Mouse (Mus musculus) embryonic facial prominence, embryonic 10.5 days (tissue): ENCODE results near the gene Nudt15. TPM values are rescaled to one million over a fixed set of nuclear protein-coding genes. Genes with fewer than 3 reads are reported as not detected.
"Not testable (repeated sequence)": the region's sequence is repeated elsewhere in the genome, so short reads cannot be mapped to it uniquely, and the experiment has no call there.

Source experiments
- DNase-seq: peaks from one replicate; pipeline ENCODE4 v3.0.0-alpha.2; 2017; ENCODE audit warnings: low spot score
- H3K27ac ChIP-seq: fragments of 300-500 bp; sonication (generic); replicated peaks from 2 replicates; pipeline ENCODE4 v1.5.1; 2016; ENCODE audit warnings: mild to moderate bottlenecking
- H3K27me3 ChIP-seq: fragments of 300-500 bp; sonication (generic); replicated peaks from 2 replicates; pipeline ENCODE4 v1.6.1; 2016; ENCODE audit warnings: low read depth, mild to moderate bottlenecking; ENCODE audit not compliant: poor library complexity, severe bottlenecking
- H3K36me3 ChIP-seq: fragments of 300-500 bp; sonication (generic); replicated peaks from 2 replicates; pipeline ENCODE4 v1.6.1; 2016; ENCODE audit warnings: mild to moderate bottlenecking, moderate library complexity
- H3K4me1 ChIP-seq: fragments of 300-500 bp; sonication (generic); 2 replicates; pipeline ENCODE4 v1.6.1; 2016
- H3K4me3 ChIP-seq: fragments of 300-500 bp; sonication (generic); 2 replicates; pipeline ENCODE4 v1.5.1; 2016; ENCODE audit warnings: mild to moderate bottlenecking, moderate library complexity
- H3K9me3 ChIP-seq: fragments of 300-500 bp; sonication (generic); 2 replicates; pipeline ENCODE4 v1.6.1; 2016; ENCODE audit warnings: mild to moderate bottlenecking
- WGBS: fragments of 180-500 bp; shearing (Covaris S2); methylation state at CpG from one replicate; pipeline ENCODE4 v1.1.7; 2016; 5-methylcytosine and 5-hydroxymethylcytosine counted together
- polyA plus RNA-seq: library from polyadenylated mRNA; unstranded; fragments of >200 nt; fragmentation: Nextera tagmentation; extraction: Ambion mirVana; gene quantifications from 2 replicates; pipeline ENCODE4 v1.2.1, GENCODE M21; 2016

The Nudt15 gene
- polyA plus RNA-seq, 1 experiment from 2014 or later, result 8.5 TPM

DNA sequence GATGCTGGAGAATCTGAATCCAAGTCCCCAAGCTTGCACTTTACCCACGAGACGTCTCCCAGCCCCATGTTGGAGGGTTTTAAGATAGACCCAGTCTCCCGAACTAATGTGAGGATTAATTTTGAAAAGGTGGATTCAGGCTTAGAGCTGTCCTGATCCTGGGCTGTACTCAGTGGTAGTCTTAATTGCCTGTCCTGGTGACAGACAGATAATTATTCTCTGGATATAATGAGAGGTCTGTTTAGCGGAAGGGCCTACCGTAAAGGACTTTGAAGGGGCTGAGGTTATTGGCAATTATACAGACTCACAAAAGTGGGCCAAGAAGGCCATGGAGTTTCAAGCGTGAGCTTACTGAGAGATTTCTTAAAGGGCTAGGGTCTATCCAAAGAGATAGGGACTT is 4.3 kb downstream of the Nudt15 start:
- WGBS, result 54% methylated on average over 6 of the region's 6 CpGs
- H3K4me3 ChIP-seq, result no peak overlapping the region
- H3K27me3 ChIP-seq, result no peaks in the 10 kb centered on the region
- H3K36me3 ChIP-seq, result no peaks in the 10 kb centered on the region
- no peaks in the 10 kb centered on the region for H3K9me3 ChIP-seq
- no peak overlapping the region for H3K27ac ChIP-seq
- no peak for DNase-seq
- H3K4me1 ChIP-seq, result no peaks in the 10 kb centered on the region

- no peaks in the 10 kb centered on the region for H3K36me3 ChIP-seq
- no peaks in the 10 kb centered on the region for H3K4me1 ChIP-seq
- 90% methylated on average over 2 of the region's 2 CpGs for WGBS
Measured at GRCm38 (mm10) chr14:73535641-73536040, 12.4 kb downstream of the Nudt15 start.

DNA sequence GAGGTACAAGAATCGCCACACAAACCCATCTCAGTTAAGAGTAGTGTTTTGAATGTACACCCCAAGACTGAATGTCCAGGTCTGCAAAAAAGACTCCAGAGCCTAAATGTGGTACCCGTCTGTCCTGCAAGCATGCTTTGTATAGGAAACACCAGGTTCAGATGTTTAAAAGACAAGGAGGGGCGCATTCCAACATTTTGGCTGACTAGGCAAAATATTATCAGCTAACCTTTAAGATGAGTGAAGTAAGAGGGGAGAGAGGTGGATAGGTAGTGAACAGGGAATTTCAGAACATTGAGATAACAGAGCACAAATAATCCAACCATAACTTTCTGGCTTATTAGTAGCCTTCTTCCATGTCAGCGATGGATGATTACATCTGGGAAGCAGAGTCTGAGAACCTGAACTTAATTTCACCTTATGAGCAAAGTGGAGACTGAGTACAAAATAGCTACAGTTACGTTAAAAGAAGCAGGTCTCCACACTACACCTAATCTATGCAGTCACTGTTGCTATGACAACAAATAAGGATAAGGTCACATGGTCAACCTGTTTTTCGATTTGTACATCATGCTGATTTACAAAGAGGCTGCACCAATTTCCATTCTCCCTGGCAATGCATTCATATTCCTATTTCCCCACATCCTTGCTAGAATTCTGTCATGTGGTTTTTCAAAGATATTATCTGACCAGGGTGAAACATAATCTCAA is 14.1 kb downstream of the Nudt15 start:
- Histone ChIP-seq H3K4me3 (no peak overlapping the region), H3K36me3 (no peaks in the 10 kb centered on the region), H3K9me3 (no peaks in the 10 kb centered on the region), H3K4me1 (no peaks in the 10 kb centered on the region), H3K27me3 (no peaks in the 10 kb centered on the region), H3K27ac (no peak overlapping the region)
- 74% methylated on average over 6 of the region's 6 CpGs for WGBS
- no peak for DNase-seq

More at GRCm38 (mm10) chr14:73535641-73536040, 12.4 kb downstream of the Nudt15 start:
- H3K27ac ChIP-seq, result no peak overlapping the region
- H3K4me3 ChIP-seq, result no peak overlapping the region
- DNase-seq, result no peak
- no peaks in the 10 kb centered on the region for H3K9me3 ChIP-seq
- H3K27me3 ChIP-seq, result no peaks in the 10 kb centered on the region

DNA sequence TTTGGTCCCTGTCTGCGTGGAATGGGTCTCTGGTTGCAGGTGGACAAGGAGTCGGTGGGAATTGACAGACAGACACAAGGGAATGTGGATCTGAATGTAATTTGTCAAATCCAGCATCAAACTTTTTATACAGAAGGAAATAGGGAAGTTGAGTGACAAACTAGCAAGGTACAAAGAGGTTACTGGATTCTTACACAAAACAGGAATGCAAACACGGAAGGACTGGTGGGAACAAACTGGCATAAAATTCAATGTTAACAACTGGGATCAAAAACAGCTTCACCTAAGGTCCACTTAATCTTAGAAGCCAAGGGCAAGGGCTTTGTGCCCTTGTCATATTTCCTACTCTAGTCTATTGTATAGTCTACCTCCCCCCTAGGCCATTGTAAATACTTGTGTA is 19.4 kb downstream of the Nudt15 start:
- H3K9me3 ChIP-seq, H3K4me1 ChIP-seq, H3K4me3 ChIP-seq, DNase-seq, H3K27me3 ChIP-seq, H3K36me3 ChIP-seq, H3K27ac ChIP-seq: not testable (repeated sequence)
- WGBS, result 89% methylated on average over 3 of the region's 3 CpGs

- Histone ChIP-seq H3K36me3 (no peaks in the 10 kb centered on the region), H3K27ac (peak within 1 kb of the TSS; percentile 89), H3K4me3 (peak within 1 kb of the TSS; percentile 59), H3K4me1 (0 out of 2 replicates have a peak, but pooled peaks cover 2% of the 10 kb centered on the region), H3K9me3 (no peaks in the 10 kb centered on the region), H3K27me3 (0 out of 2 replicates have a peak, but pooled peaks cover 4% of the 10 kb centered on the region)
- DNase-seq, result peak; percentile 95
- WGBS, result under 1% methylated on average over 41 of the region's 41 CpGs
Measured at GRCm38 (mm10) chr14:73524766-73525448, 23.1 kb downstream of the Nudt15 start, which contains the start of gene Sucla2. TSS of gene Sucla2 (plus strand) at chr14:73525319.

DNA sequence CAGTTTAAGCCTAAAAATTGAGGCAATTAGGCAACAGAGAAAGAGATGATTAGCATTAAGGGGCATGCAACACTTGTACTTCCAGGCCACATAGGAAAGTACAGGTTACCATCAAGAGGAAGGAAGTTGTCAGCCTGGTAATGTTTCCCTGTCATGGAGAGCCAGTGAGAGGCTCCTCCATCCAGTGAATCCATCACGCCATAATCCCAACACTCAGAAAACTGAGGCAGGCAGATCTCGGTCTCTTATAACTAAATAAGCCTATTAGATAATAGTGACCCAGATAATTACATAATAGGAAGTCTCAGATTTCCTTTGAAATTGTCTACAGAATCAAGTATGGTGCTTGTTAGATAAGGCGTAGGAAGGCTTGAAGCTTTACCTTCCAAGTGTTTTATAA is 23.9 kb downstream of the Nudt15 start:
- Histone ChIP-seq H3K36me3 (no peaks in the 10 kb centered on the region), H3K27ac (no peak overlapping the region), H3K4me1 (0 out of 2 replicates have a peak, but pooled peaks cover 2% of the 10 kb centered on the region), H3K9me3 (no peaks in the 10 kb centered on the region), H3K4me3 (peak overlapping the region; percentile 59), H3K27me3 (0 out of 2 replicates have a peak, but pooled peaks cover 4% of the 10 kb centered on the region)
- WGBS, result 68% methylated on average over 3 of the region's 3 CpGs
- no peak for DNase-seq

DNA sequence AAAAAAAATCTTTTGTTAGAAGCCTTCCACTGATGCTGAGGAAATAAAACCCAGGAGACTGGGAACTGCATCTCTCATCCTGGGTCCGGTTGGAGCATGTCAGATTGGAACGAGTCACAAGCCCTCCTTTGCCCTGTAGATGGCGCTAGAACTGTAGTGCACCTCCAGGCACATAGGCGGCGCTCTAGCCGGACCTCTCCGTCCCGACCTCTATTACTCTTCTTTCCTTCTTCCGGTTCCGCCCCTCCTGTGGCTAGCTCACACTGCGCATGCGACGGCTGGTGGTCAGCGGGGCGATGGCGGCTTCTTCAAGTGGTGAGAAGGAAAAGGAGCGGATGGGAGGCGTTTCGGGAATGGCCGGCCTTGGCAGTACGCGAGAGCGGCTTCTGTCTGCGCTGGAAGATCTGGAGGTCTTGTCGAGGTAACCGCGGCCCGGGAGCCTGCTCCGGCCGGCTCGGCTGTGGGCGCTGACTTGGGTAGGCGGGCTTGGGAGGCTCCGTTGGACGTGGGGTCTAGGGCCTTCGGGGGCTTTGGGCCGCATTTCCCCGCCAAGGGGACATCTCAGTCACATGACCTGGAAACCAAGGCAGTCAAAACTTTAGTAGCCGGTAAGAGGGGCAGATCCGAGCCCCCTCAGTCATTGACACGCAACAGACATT is 38.1 kb downstream of the Nudt15 start, which contains the start of gene Med4:
Gene Med4 (plus strand): TSS at position 261 of the 659 bp plus-strand sequence.
- Histone ChIP-seq H3K4me1 (peaks cover 9% of the 10 kb centered on the region), H3K36me3 (peaks cover 27% of the 10 kb centered on the region), H3K27me3 (no peaks in the 10 kb centered on the region), H3K4me3 (peak within 1 kb of the TSS; percentile 73), H3K9me3 (no peaks in the 10 kb centered on the region), H3K27ac (peak within 1 kb of the TSS; percentile 89)
- under 1% methylated on average over 41 of the region's 41 CpGs for WGBS
- peak; percentile 95 for DNase-seq

GRCm38 (mm10) chr14:73508630-73509395 is 39.2 kb downstream of the Nudt15 start:
- no peak for DNase-seq
- WGBS, result 93% methylated on average over 6 of the region's 6 CpGs
- H3K4me1 ChIP-seq, result peaks cover 12% of the 10 kb centered on the region
- no peaks in the 10 kb centered on the region for H3K9me3 ChIP-seq
- H3K27ac ChIP-seq, result no peak overlapping the region
- no peak overlapping the region for H3K4me3 ChIP-seq
- H3K27me3 ChIP-seq, result no peaks in the 10 kb centered on the region
- H3K36me3 ChIP-seq, result peaks cover 19% of the 10 kb centered on the region

- H3K27me3 ChIP-seq, result no peaks in the 10 kb centered on the region
- peaks cover 12% of the 10 kb centered on the region for H3K36me3 ChIP-seq
- H3K9me3 ChIP-seq, result no peaks in the 10 kb centered on the region
- H3K4me3 ChIP-seq, result no peak overlapping the region
- peaks cover 16% of the 10 kb centered on the region for H3K4me1 ChIP-seq
- no peak overlapping the region for H3K27ac ChIP-seq
- DNase-seq, result no peak
- WGBS, result 75% methylated on average over 11 of the region's 11 CpGs
Measured at GRCm38 (mm10) chr14:73507702-73508376, 40.2 kb downstream of the Nudt15 start.

- DNase-seq, result no peak
- Histone ChIP-seq H3K27me3 (no peaks in the 10 kb centered on the region), H3K4me3 (no peak overlapping the region), H3K9me3 (no peaks in the 10 kb centered on the region), H3K4me1 (peaks cover 21% of the 10 kb centered on the region), H3K36me3 (peaks cover 5% of the 10 kb centered on the region), H3K27ac (no peak overlapping the region)
- WGBS, result 90% methylated on average over 15 of the region's 15 CpGs
Measured at GRCm38 (mm10) chr14:73507200-73507599, 40.8 kb downstream of the Nudt15 start.

DNA sequence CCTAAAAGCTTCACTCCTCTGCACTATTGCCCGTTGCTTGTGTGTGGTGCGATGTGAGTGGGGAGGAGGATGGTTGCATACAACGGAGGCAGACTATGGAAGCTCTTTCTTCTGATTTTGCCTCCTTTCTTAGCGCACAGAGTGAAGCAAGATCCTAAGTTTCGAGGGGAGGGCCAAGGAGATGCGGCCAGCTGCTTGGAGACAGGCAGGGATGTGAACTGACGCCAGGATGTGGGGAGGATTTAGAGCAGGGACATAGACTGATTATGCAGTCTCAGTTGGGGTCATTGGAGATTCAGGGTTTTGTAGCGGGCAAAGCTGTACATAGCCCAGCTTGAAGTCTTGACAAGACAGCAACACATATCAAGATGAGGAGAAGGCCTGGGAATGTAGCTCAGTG is 41.8 kb downstream of the Nudt15 start:
- H3K4me1 ChIP-seq, result peaks cover 21% of the 10 kb centered on the region
- DNase-seq, result no peak
- no peaks in the 10 kb centered on the region for H3K27me3 ChIP-seq
- H3K36me3 ChIP-seq, result no peaks in the 10 kb centered on the region
- no peak overlapping the region for H3K4me3 ChIP-seq
- WGBS, result 57% methylated on average over 8 of the region's 8 CpGs
- no peaks in the 10 kb centered on the region for H3K9me3 ChIP-seq
- H3K27ac ChIP-seq, result no peak overlapping the region
